Mouse (Mus musculus) hindbrain, embryonic 12.5 days (tissue): ENCODE results near the gene Amer3. TPM values are rescaled to one million over a fixed set of nuclear protein-coding genes. Genes with fewer than 3 reads are reported as not detected.
"Not testable (repeated sequence)": the region's sequence is repeated elsewhere in the genome, so short reads cannot be mapped to it uniquely, and the experiment has no call there.

Experiments used
- ATAC-seq: fragments of 200-750 bp; cut with Nextera tagmentation; 2 replicates; pipeline ENCODE4 v1.8.0; 2017; ENCODE audit warnings: moderate TSS enrichment; ENCODE audit not compliant: low FRiP score
- H3K27ac ChIP-seq: fragments of 300-500 bp; sonication (generic); 2 replicates; pipeline ENCODE4 v1.5.1; 2016; ENCODE audit warnings: mild to moderate bottlenecking
- H3K27me3 ChIP-seq: fragments of 300-500 bp; sonication (generic); 2 replicates; pipeline ENCODE4 v1.6.1; 2016; ENCODE audit warnings: mild to moderate bottlenecking
- H3K36me3 ChIP-seq: fragments of 300-500 bp; sonication (generic); 2 replicates; pipeline ENCODE4 v1.6.1; 2016; ENCODE audit warnings: mild to moderate bottlenecking
- H3K4me1 ChIP-seq: fragments of 300-500 bp; sonication (generic); 2 replicates; pipeline ENCODE4 v1.6.1; 2016
- H3K4me2 ChIP-seq: fragments of 300-500 bp; sonication (generic); replicated peaks from 2 replicates; pipeline ENCODE4 v1.6.1; 2016; ENCODE audit warnings: mild to moderate bottlenecking
- H3K4me3 ChIP-seq: fragments of 300-500 bp; sonication (generic); 2 replicates; pipeline ENCODE4 v1.5.1; 2016; ENCODE audit warnings: mild to moderate bottlenecking
- H3K9ac ChIP-seq: fragments of 300-500 bp; sonication (generic); 2 replicates; pipeline ENCODE4 v1.6.1; 2016; ENCODE audit warnings: mild to moderate bottlenecking, moderate library complexity
- H3K9me3 ChIP-seq: fragments of 300-500 bp; sonication (generic); replicated peaks from 2 replicates; pipeline ENCODE4 v1.6.1; 2016; ENCODE audit warnings: mild to moderate bottlenecking
- WGBS: fragments of 180-500 bp; shearing (Covaris S2); methylation state at CpG from one replicate; pipeline ENCODE4 v1.1.7; 2016; 5-methylcytosine and 5-hydroxymethylcytosine counted together
- polyA plus RNA-seq: library from polyadenylated mRNA; unstranded; fragments of >200 nt; fragmentation: Nextera tagmentation; extraction: Ambion mirVana; gene quantifications from 2 replicates; pipeline ENCODE4 v1.2.1, GENCODE M21; 2016

The Amer3 gene
- 11.4 and 12.8 TPM in 2 replicates for polyA plus RNA-seq

DNA sequence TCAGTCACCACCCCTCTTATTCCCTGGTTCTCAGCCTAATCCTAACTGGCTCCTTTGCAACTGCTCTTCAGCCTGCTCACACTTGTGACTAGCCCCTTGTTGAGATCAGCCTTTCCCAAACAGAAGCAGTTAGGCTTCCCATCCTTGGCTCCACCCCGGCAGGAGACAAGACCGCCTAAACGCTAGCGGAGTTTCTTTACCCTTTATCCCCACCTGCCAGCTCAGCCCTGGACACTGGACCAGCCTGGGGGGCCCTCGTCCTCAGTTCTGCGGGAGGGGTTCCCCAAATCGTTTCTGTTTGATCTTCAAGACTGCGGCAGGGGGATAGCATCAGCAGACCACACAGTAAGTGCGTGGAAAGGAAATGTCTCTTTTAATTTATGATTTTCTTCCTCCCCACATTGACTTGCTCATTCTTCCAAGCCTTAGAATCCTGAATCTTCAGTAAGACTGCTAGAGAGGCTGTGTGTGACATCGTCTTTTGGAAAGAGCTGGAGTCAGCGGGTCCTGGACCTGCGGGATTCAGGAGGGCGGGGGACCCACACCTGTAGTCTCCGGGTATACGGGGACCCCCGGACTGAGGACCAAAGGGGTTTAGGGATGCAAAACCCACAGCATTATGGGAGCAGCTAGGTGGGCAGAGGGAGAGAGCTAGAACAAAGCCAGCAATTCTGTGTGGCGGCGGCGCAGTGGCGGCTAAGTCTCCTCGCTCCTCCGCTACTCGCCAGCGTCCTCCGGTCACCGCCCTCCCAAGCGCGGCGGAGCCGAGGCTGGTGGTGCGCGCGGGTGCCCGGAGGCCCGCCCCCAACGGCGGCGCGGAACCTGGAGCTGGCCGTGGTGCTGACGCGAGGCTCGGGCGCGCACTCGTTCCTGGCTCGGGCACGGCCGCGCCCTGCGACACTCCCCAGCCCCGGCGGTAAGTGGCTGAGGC, at the start of gene Amer3:
Gene Amer3, plus strand, starts transcription at position 807 of the 931 bp plus-strand sequence.
- Histone ChIP-seq H3K4me1 (peaks cover 11% of the 10 kb centered on the region), H3K27ac (peak within 1 kb of the TSS; percentile 85), H3K4me2 (peak within 1 kb of the TSS; percentile 81), H3K9me3 (no peaks in the 10 kb centered on the region), H3K36me3 (no peaks in the 10 kb centered on the region), H3K4me3 (peak within 1 kb of the TSS; percentile 51), H3K27me3 (peaks cover 33% of the 10 kb centered on the region), H3K9ac (peak within 1 kb of the TSS; percentile 65)
- WGBS, result under 1% methylated on average over 53 of the region's 53 CpGs
- ATAC-seq, result peak; percentile 94

DNA sequence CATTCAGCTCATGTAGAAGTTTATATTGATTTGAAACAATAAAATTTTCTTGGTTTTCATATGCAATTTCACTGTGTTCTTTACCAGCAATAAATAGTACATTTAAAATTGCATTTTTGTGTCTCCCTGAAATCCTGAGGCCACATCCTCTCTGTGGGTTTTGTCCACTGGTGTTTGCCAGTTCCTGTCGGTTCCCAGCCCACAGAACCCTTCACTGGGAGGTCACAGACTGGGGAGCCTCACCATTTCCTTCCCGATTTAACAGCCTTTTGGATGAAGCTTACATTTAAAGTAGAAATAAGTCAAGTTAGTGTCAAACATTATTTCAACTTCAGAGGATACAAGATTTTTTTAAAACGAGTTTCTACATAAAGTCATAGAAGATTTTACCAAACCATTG, 44.9 kb upstream of the Amer3 start:
- not testable (repeated sequence) for ATAC-seq, H3K4me2 ChIP-seq, H3K27ac ChIP-seq, H3K4me3 ChIP-seq, H3K36me3 ChIP-seq, H3K9me3 ChIP-seq, H3K9ac ChIP-seq
- H3K27me3 ChIP-seq, result peaks cover 39% of the 10 kb centered on the region
- 54% methylated on average over 3 of the region's 3 CpGs for WGBS
- peaks cover 12% of the 10 kb centered on the region for H3K4me1 ChIP-seq

DNA sequence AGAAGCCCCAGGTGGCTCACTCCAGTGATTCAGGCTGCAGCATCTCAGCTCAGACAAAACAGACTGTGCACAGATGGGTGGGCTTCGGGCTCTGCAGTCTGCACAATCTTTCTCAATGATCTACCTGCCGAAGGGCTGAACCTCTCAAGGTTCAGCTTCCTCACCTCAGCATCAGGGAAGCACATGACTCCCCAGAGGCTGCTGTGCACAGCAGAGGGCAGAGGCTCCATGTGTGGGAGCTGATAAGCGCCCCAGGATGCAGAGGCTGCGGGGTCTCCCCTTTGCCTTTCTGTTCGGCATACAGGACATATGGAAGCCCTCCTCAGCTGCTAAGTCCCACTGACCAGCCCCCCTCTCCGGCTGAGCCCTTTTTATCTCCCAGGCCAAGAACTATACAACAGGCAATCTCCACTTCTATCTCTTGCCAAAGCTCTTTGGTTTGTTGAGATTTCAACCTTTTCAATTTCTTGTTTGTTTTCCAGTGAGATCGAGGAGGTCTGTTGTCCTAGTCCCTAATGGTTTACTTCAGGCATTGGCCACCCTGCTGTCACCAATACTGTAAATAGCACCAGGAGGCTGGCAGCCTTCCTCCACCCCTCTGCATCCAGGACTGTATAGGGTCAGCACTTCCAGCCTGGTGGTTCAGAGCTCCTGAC, 44.3 kb upstream of the Amer3 start, which contains the start of gene Cfc1:
Gene Cfc1, plus strand, starts transcription at position 606 of the 656 bp plus-strand sequence.
- not testable (repeated sequence) for H3K4me3 ChIP-seq, H3K9ac ChIP-seq, H3K27ac ChIP-seq, H3K9me3 ChIP-seq, ATAC-seq, H3K36me3 ChIP-seq
- Histone ChIP-seq H3K27me3 (peaks cover 39% of the 10 kb centered on the region), H3K4me2 (peak within 1 kb of the TSS; percentile 35), H3K4me1 (peaks cover 12% of the 10 kb centered on the region)
- WGBS, result 22% methylated on average over 7 of the region's 7 CpGs

DNA sequence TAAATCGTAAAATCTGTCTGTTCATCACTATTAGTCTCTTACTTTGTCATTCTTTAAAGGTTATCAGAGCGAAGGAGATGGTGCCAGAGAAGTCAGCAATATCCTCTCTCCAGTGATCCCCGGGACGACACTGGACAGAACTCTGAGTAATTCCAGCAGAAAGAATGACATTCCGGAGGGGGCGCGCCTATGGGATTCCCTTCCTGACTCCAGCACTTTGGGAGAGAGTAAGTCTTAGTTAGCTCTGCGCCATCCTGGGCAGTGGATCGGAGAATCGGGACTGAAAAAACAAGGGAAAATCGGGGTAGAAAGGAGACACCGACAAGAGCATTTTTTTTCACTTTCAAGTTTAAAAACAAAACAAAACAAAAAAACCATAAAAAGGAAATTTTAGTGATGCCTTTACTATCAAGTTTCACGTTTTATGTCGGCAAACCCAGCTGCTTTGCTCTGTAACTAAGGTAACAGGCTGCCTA, 43.1 kb upstream of the Amer3 start:
- ATAC-seq, result no peak
- H3K36me3 ChIP-seq, result no peaks in the 10 kb centered on the region
- H3K4me1 ChIP-seq, result peaks cover 12% of the 10 kb centered on the region
- WGBS, result 1% methylated on average over 14 of the region's 14 CpGs
- H3K27me3 ChIP-seq, result peaks cover 39% of the 10 kb centered on the region
- H3K4me2 ChIP-seq, result peak overlapping the region; percentile 35
- H3K9me3 ChIP-seq, result no peaks in the 10 kb centered on the region
- H3K27ac ChIP-seq, result no peak overlapping the region
- no peak overlapping the region for H3K9ac ChIP-seq
- no peak overlapping the region for H3K4me3 ChIP-seq

DNA sequence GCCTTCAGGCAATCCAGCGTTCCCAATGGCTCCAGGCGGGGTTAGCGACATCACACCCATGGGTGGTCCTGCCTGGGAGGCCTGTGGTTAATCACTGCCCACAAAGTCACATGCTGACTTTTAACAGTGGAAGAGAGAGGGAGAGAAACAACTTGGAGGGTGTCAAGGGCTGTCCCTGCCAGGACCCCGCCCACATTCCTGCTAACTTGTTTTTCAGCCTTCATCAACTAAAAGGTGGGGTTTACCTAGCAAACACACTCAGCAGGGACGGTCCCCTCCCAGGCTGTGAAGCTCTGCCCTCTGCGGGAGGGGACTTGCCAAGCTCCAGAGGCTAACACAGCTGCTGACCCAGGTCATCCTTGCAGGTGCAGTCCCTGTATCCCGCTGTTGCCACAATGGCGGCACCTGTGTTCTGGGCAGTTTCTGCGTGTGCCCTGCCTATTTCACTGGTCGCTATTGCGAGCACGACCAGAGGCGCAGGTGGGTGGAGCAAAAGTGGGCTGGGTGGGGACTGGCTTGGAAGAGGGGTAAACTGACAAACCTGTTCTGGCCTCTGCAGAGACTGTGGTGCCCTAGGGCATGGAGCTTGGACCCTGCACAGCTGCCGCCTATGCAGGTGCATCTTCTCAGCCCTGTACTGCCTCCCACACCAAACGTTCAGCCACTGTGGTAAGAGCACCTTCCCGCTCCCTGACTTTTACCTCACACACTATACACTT, 42.5 kb upstream of the Amer3 start:
- Histone ChIP-seq H3K4me2 (peak overlapping the region; percentile 35), H3K27ac (no peak overlapping the region), H3K9me3 (no peaks in the 10 kb centered on the region), H3K36me3 (no peaks in the 10 kb centered on the region), H3K4me3 (peak overlapping the region; percentile 15; the same call in 1 of the 2 replicates), H3K4me1 (peaks cover 12% of the 10 kb centered on the region), H3K27me3 (peaks cover 39% of the 10 kb centered on the region), H3K9ac (no peak overlapping the region)
- WGBS, result 4% methylated on average over 16 of the region's 16 CpGs
- no peak for ATAC-seq

DNA sequence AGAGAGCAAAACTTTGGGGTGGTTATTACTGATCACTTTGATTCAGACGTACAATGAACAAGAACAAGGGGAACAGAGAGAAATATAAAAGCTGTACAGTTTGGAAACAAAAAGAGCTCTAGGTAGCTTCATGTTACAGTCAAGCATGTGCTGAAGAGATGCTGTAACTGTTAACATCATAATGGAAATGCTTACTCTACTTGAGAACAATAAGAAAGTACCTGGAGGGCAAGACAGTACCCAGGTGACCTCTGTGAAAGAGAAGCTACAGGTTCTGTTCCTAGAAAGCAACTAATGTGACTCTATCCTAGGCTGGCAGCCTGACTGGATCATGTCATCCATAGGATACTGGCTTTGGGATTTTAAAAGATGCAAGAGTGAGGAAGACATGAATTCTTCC, 32.4 kb upstream of the Amer3 start:
- H3K9ac ChIP-seq, result no peak overlapping the region
- no peak overlapping the region for H3K4me2 ChIP-seq
- 91% methylated on average over 1 of the region's 1 CpGs for WGBS

DNA sequence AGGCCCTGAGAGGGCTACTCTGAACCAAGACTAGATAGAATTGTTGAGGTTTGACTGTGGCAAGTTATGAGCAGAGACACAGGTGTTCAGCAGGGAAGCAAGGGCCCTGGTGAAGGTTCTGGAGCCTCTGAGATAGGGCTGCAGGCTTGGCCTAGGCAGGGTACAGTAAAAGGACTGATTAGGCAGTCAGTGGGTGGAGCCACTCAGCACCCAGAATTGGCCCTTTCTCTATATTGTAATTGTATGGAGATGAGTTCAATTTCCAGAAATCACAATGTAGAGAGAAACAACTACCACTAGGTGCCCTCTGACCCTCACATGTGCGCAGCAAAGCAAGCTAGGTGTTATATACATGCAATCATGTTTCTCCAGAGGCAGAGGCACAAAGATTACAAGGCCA, 25.8 kb upstream of the Amer3 start:
- H3K9me3 ChIP-seq, result no peaks in the 10 kb centered on the region
- no peak overlapping the region for H3K4me3 ChIP-seq
- H3K27me3 ChIP-seq, result no peaks in the 10 kb centered on the region
- no peak overlapping the region for H3K27ac ChIP-seq
- H3K36me3 ChIP-seq, result no peaks in the 10 kb centered on the region
- ATAC-seq, result no peak
- no peak overlapping the region for H3K9ac ChIP-seq
- WGBS, result 94% methylated on average over 1 of the region's 1 CpGs
- no peak overlapping the region for H3K4me2 ChIP-seq
- no peaks in the 10 kb centered on the region for H3K4me1 ChIP-seq

More for the DNA sequence above, 32.4 kb upstream of the Amer3 start:
- no peaks in the 10 kb centered on the region for H3K4me1 ChIP-seq
- H3K4me3 ChIP-seq, result no peak overlapping the region
- no peak for ATAC-seq
- H3K27ac ChIP-seq, result no peak overlapping the region
- H3K27me3 ChIP-seq, result no peaks in the 10 kb centered on the region
- H3K36me3 ChIP-seq, result no peaks in the 10 kb centered on the region
- no peaks in the 10 kb centered on the region for H3K9me3 ChIP-seq

DNA sequence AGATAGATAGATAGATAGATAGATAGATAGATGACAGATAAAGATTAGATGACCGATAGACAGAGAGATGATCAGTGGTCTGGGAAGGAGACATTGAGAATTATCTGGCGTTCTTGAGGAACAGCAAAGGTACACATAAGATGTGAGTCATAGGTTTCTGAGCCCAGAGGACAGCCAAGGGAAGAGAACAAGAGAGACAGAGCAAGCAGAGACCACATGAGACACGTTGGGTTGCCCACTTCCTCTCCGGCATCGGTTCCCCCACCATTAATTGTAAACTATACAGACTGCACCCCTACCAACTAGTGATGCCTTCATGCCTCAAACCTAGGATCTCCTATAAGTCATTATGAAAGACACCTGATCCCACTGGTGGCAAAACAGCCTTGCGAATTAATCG, 25.2 kb upstream of the Amer3 start:
- no peak overlapping the region for H3K9ac ChIP-seq
- no peak overlapping the region for H3K4me3 ChIP-seq
- H3K4me1 ChIP-seq, result no peaks in the 10 kb centered on the region
- no peaks in the 10 kb centered on the region for H3K36me3 ChIP-seq
- WGBS, result 84% methylated on average over 7 of the region's 7 CpGs
- H3K9me3 ChIP-seq, result no peaks in the 10 kb centered on the region
- H3K27ac ChIP-seq, result no peak overlapping the region
- no peak for ATAC-seq
- H3K27me3 ChIP-seq, result no peaks in the 10 kb centered on the region
- no peak overlapping the region for H3K4me2 ChIP-seq

DNA sequence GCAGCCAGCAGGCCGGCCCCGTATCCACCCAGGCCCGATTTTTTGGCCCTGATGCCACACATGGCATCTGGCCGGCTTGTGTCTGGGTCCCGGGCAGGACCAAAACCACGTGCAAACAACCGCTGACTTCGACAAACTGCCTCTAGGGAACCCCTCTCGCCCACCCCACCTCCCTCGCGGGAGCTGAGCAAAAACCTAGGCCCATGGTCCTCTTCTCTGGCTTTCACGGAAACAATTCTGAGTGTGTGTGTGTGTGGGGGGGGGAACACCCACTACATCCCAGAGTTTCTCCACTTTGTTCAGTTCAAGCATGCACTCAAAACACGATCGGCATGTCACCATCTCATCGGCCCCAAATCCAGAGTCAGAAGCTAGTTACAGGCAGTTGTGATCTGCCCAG, 18.6 kb upstream of the Amer3 start, which contains the start of gene Prss40:
Gene Prss40, minus strand, starts transcription at position 101 of the 400 bp plus-strand sequence.
- 87% methylated on average over 15 of the region's 15 CpGs for WGBS
- H3K9ac ChIP-seq, result no peak within 1 kb of the TSS
- no peak within 1 kb of the TSS for H3K27ac ChIP-seq
- no peak within 1 kb of the TSS for H3K4me3 ChIP-seq
- no peaks in the 10 kb centered on the region for H3K4me1 ChIP-seq
- no peaks in the 10 kb centered on the region for H3K36me3 ChIP-seq
- no peaks in the 10 kb centered on the region for H3K9me3 ChIP-seq
- H3K4me2 ChIP-seq, result no peak within 1 kb of the TSS
- no peak for ATAC-seq
- no peaks in the 10 kb centered on the region for H3K27me3 ChIP-seq

DNA sequence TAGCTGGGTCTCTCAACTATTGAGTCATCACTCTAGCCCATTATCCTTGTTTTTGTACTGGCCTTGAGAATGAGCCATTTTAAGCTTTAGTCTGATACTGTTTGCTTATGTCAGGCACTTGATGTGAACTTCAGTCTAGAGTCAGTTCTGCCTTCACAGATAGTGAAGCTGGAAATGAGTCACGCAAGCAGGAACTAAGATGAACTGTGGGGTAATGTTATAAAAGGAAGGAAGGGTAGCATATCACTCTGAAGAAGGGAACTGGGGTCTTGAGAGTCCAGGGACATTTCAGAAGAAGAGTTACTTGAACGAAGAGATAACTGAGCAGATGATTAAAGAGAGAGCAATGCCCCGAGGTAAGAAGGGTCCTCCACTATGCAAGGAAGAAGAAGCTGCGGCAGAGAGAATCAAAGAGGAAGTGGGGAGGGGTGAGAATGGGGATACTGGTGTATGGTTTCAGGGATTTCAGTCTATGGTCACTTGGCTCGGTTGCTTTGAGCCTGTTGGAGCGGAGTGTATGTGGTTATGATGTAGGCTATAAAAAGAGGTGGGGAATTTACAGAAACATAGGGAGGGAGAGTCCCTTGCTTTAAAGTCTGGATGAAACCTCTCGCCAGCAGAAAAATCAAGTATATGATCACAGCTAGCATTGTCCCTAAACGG, 14.9 kb upstream of the Amer3 start:
- H3K27ac ChIP-seq, result no peak overlapping the region
- WGBS, result 85% methylated on average over 8 of the region's 8 CpGs
- H3K4me3 ChIP-seq, result no peak overlapping the region
- H3K4me2 ChIP-seq, result no peak overlapping the region
- H3K27me3 ChIP-seq, result no peaks in the 10 kb centered on the region
- no peaks in the 10 kb centered on the region for H3K36me3 ChIP-seq
- no peaks in the 10 kb centered on the region for H3K9me3 ChIP-seq
- H3K4me1 ChIP-seq, result no peaks in the 10 kb centered on the region
- H3K9ac ChIP-seq, result no peak overlapping the region
- ATAC-seq, result no peak

DNA sequence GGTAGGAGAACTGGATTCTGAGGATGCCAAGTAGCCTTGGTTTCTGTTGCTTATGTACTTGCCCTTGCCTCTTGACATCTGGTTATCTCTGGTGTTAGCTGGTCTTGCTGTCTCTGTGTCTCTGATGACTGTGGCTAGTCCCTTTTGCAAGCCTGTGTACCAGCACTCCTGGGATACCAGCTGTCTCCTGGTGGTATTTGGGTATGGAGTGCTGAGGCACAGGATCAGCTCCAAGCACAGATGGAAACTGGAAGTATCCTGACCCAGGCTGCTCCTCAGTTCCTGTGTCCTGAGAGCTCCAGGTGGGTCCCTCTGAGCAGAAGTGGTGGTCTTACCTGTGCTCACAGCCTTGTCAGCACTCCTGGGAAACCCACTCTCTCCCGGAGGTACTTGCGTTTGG, 11.3 kb upstream of the Amer3 start:
- Histone ChIP-seq H3K4me2 (no peak overlapping the region), H3K36me3 (no peaks in the 10 kb centered on the region), H3K4me1 (no peaks in the 10 kb centered on the region), H3K27ac (no peak overlapping the region), H3K9ac (no peak overlapping the region), H3K9me3 (no peaks in the 10 kb centered on the region), H3K4me3 (no peak overlapping the region), H3K27me3 (no peaks in the 10 kb centered on the region)
- ATAC-seq, result no peak
- WGBS, result 97% methylated on average over 2 of the region's 2 CpGs
